15 mouse cellular contexts compared by ENCODE assay signal in genomic region chr14:50997999-50998666, GRCm38 (mm10). TPM values are rescaled to one million over a fixed set of nuclear protein-coding genes. Genes with fewer than 3 reads are reported as not detected.
DNase-seq lines count a peak whose midpoint lies in the region; ATAC-seq and TF ChIP-seq lines count a peak whose summit lies in the region.
"Had no signal": no experiment of that assay in that cellular context is flagged by ENCODE, and none has a peak within 500 bp of the region (broad histone marks: within the 10 kb centered on the region; RNA-seq: fewer than 3 reads in every experiment).

No protein-coding gene starts in this region.

- no peaks in the 10 kb centered on the region for H3K36me3 ChIP-seq in kidney, embryonic 15.5 days
- no peaks in the 10 kb centered on the region for H3K36me3 ChIP-seq in lung, postnatal 0 days (ENCODE audit: insufficient read depth, low read length)
- H3K36me3 ChIP-seq: embryonic facial prominence, embryonic 15.5 days; hindbrain, embryonic 15.5 days; midbrain, embryonic 10.5 days; neural tube, embryonic 13.5 days had no signal

- no peak overlapping the region for H3K27ac ChIP-seq in kidney, embryonic 15.5 days
- peak overlapping the region; percentile 96 for H3K27ac ChIP-seq in brown adipose tissue, adult 24 weeks (replicated peaks; ENCODE audit: low read depth, low read length)
- H3K27ac ChIP-seq in lung, postnatal 0 days (ENCODE audit: low read length): peak overlapping the region; percentile 38; the same call in 1 of the 2 replicates
- H3K27ac ChIP-seq: embryonic facial prominence, embryonic 15.5 days; hindbrain, embryonic 15.5 days; midbrain, embryonic 10.5 days; neural tube, embryonic 13.5 days had no signal

- TF ChIP-seq EP300 in lung, postnatal 0 days (IDR thresholded peaks at IDR 0.05): peak; percentile 92

- ATAC-seq in kidney, embryonic 15.5 days (replicated peaks; ENCODE audit: low FRiP score): no peak
- ATAC-seq in lung, postnatal 0 days: peak; percentile 71

- peak; percentile 68 for DNase-seq in kidney, adult 11 months
- DNase-seq in CD4-positive helper T cell, adult 2 months (ENCODE audit: low read depth, low spot score): peak; percentile 16
- peak; percentile 64 for DNase-seq in lung, postnatal 0 days (ENCODE audit: low spot score)
- DNase-seq in adrenal gland, postnatal 25 days: no peak
- no peak for DNase-seq in cerebellum, postnatal 14 days
- no peak for DNase-seq in right cerebral cortex, adult 2 months (ENCODE audit: low spot score in 2 of 2)
- DNase-seq: cerebellum, adult 2 months; layer of hippocampus, postnatal 36 days; thymus, postnatal 25 days had no signal

- no peak for TF ChIP-seq CTCF in lung, postnatal 0 days (IDR thresholded peaks at IDR 0.05)

- no peaks in the 10 kb centered on the region for H3K27me3 ChIP-seq in kidney, embryonic 15.5 days
- no peaks in the 10 kb centered on the region for H3K27me3 ChIP-seq in lung, postnatal 0 days (replicated peaks; ENCODE audit: insufficient read depth, low read length)
- H3K27me3 ChIP-seq: embryonic facial prominence, embryonic 15.5 days; hindbrain, embryonic 15.5 days; neural tube, embryonic 13.5 days had no signal

- 88% methylated on average over 2 of the region's 2 CpGs for WGBS in kidney, embryonic 15.5 days
- WGBS in lung, postnatal 0 days: 35% methylated on average over 2 of the region's 2 CpGs

- H3K4me1 ChIP-seq in kidney, embryonic 15.5 days: 0 out of 2 replicates have a peak, but pooled peaks cover 6% of the 10 kb centered on the region
- peaks cover 26% of the 10 kb centered on the region for H3K4me1 ChIP-seq in brown adipose tissue, adult 24 weeks (ENCODE audit: control insufficient read depth, insufficient read depth, insufficient read length, low read length)
- H3K4me1 ChIP-seq in lung, postnatal 0 days (ENCODE audit: insufficient read depth, low read depth, low read length): no peaks in the 10 kb centered on the region
- H3K4me1 ChIP-seq: embryonic facial prominence, embryonic 15.5 days; hindbrain, embryonic 15.5 days; midbrain, embryonic 10.5 days; neural tube, embryonic 13.5 days had no signal

- no peak overlapping the region for H3K9ac ChIP-seq in kidney, embryonic 15.5 days
- H3K9ac ChIP-seq in lung, postnatal 0 days (replicated peaks; ENCODE audit: low read depth): no peak overlapping the region
- H3K9ac ChIP-seq: embryonic facial prominence, embryonic 15.5 days; hindbrain, embryonic 15.5 days; neural tube, embryonic 13.5 days had no signal

- no peak overlapping the region for H3K4me2 ChIP-seq in kidney, embryonic 15.5 days
- no peak overlapping the region for H3K4me2 ChIP-seq in lung, postnatal 0 days (replicated peaks; ENCODE audit: low read depth, low read length)
- H3K4me2 ChIP-seq: embryonic facial prominence, embryonic 15.5 days; hindbrain, embryonic 15.5 days; neural tube, embryonic 13.5 days had no signal

- H3K4me3 ChIP-seq in kidney, embryonic 15.5 days (replicated peaks): no peak overlapping the region
- no peak overlapping the region for H3K4me3 ChIP-seq in brown adipose tissue, adult 24 weeks (ENCODE audit: insufficient read depth, low read depth, low read length)
- no peak overlapping the region for H3K4me3 ChIP-seq in lung, postnatal 0 days (ENCODE audit: low read depth, low read length)
- H3K4me3 ChIP-seq: embryonic facial prominence, embryonic 15.5 days; hindbrain, embryonic 15.5 days; midbrain, embryonic 10.5 days; neural tube, embryonic 13.5 days had no signal

- no peaks in the 10 kb centered on the region for H3K9me3 ChIP-seq in kidney, embryonic 15.5 days (replicated peaks)
- H3K9me3 ChIP-seq in lung, postnatal 0 days (ENCODE audit: low read length): no peaks in the 10 kb centered on the region
- H3K9me3 ChIP-seq: embryonic facial prominence, embryonic 15.5 days; hindbrain, embryonic 15.5 days; midbrain, embryonic 10.5 days; neural tube, embryonic 13.5 days had no signal

RNA-seq across cellular contexts. Expression of gene Rnase10, which starts 9.4 kb away (rescaled TPM):
- not detected in 2 replicates for polyA plus RNA-seq in kidney, embryonic 15.5 days (2015; fragmentation: Nextera tagmentation; extraction: Ambion mirVana)
- 0.91 TPM in 1 of 2 replicates, not detected in the other for polyA plus RNA-seq in brown adipose tissue, adult 24 weeks (2012; ENCODE audit: insufficient read depth, insufficient read length, missing spikeins)
- 0.14 TPM in 1 of 2 replicates, not detected in the other for polyA plus RNA-seq in lung, postnatal 0 days (2015; fragmentation: Nextera tagmentation; extraction: Ambion mirVana)
- total RNA-seq in adrenal gland, postnatal 25 days (2021): 0.55 TPM in 1 of 2 replicates, not detected in the other
- total RNA-seq: layer of hippocampus, postnatal 36 days had no signal
- polyA plus RNA-seq: cerebellum, adult 2 months; hindbrain, embryonic 15.5 days; midbrain, embryonic 10.5 days; neural tube, embryonic 13.5 days had no signal

RNA-seq across cellular contexts. Expression of gene Pnp2, which starts 42.3 kb away (rescaled TPM):
- polyA plus RNA-seq in kidney, embryonic 15.5 days (2015; fragmentation: Nextera tagmentation; extraction: Ambion mirVana): 0.62 and 1.0 TPM in 2 replicates
- 3.5 and 5.1 TPM in 2 replicates for polyA plus RNA-seq in brown adipose tissue, adult 24 weeks (2012; ENCODE audit: insufficient read depth, insufficient read length, missing spikeins)
- polyA plus RNA-seq in lung, postnatal 0 days (2015; fragmentation: Nextera tagmentation; extraction: Ambion mirVana): 0.80 and 1.2 TPM in 2 replicates
- 3.6 and 4.1 TPM in 2 replicates for total RNA-seq in adrenal gland, postnatal 25 days (2021)
- polyA plus RNA-seq: neural tube, embryonic 13.5 days had no signal

RNA-seq across cellular contexts. Expression of gene Rnase9, which starts 43.5 kb away (rescaled TPM):
- 0.17 TPM in 1 of 2 replicates, not detected in the other for polyA plus RNA-seq in kidney, embryonic 15.5 days (2015; fragmentation: Nextera tagmentation; extraction: Ambion mirVana)
- not detected in 2 replicates for polyA plus RNA-seq in brown adipose tissue, adult 24 weeks (2012; ENCODE audit: insufficient read depth, insufficient read length, missing spikeins)
- not detected in 2 replicates for polyA plus RNA-seq in lung, postnatal 0 days (2015; fragmentation: Nextera tagmentation; extraction: Ambion mirVana)
- total RNA-seq in adrenal gland, postnatal 25 days (2021): not detected in 2 replicates
- total RNA-seq: layer of hippocampus, postnatal 36 days had no signal
- polyA plus RNA-seq: cerebellum, adult 2 months; embryonic facial prominence, embryonic 15.5 days; hindbrain, embryonic 15.5 days; midbrain, embryonic 10.5 days; neural tube, embryonic 13.5 days had no signal

RNA-seq across cellular contexts. Expression of gene Rnase11, which starts 51.8 kb away (rescaled TPM):
- polyA plus RNA-seq in kidney, embryonic 15.5 days (2015; fragmentation: Nextera tagmentation; extraction: Ambion mirVana): 0.38 TPM in 1 of 2 replicates, not detected in the other
- polyA plus RNA-seq in brown adipose tissue, adult 24 weeks (2012; ENCODE audit: insufficient read depth, insufficient read length, missing spikeins): not detected in 2 replicates
- not detected in 2 replicates for polyA plus RNA-seq in lung, postnatal 0 days (2015; fragmentation: Nextera tagmentation; extraction: Ambion mirVana)
- not detected in 2 replicates for total RNA-seq in adrenal gland, postnatal 25 days (2021)
- total RNA-seq: layer of hippocampus, postnatal 36 days had no signal
- polyA plus RNA-seq: cerebellum, adult 2 months; embryonic facial prominence, embryonic 15.5 days; hindbrain, embryonic 15.5 days; midbrain, embryonic 10.5 days; neural tube, embryonic 13.5 days had no signal

RNA-seq across cellular contexts. Expression of gene Gm49342, which starts 53.8 kb away (rescaled TPM):
- polyA plus RNA-seq in kidney, embryonic 15.5 days (2015; fragmentation: Nextera tagmentation; extraction: Ambion mirVana): not detected in 2 replicates
- 11.9 and 19.3 TPM in 2 replicates for polyA plus RNA-seq in brown adipose tissue, adult 24 weeks (2012; ENCODE audit: insufficient read depth, insufficient read length, missing spikeins)
- polyA plus RNA-seq in lung, postnatal 0 days (2015; fragmentation: Nextera tagmentation; extraction: Ambion mirVana): not detected in 2 replicates
- 23.0 and 43.4 TPM in 2 replicates for total RNA-seq in adrenal gland, postnatal 25 days (2021)
- polyA plus RNA-seq: embryonic facial prominence, embryonic 15.5 days; hindbrain, embryonic 15.5 days; midbrain, embryonic 10.5 days; neural tube, embryonic 13.5 days had no signal

Comparison
In these comparisons a context has a peak if more than half of its experiments do, and no peak if none do; other contexts are left out.
1. DNase-seq: peak in kidney, adult 11 months (single experiment), CD4-positive helper T cell, adult 2 months (single experiment) and lung, postnatal 0 days (single experiment); none in adrenal gland, postnatal 25 days (single experiment), cerebellum, postnatal 14 days (0 of 2) and right cerebral cortex, adult 2 months (0 of 2).